Mouse (Mus musculus) heart, embryonic 13.5 days (tissue): ENCODE measurements around the gene Tmem269. TPM values are rescaled to one million over a fixed set of nuclear protein-coding genes. Genes with fewer than 3 reads are reported as not detected.

Experiments used
- ATAC-seq: fragments of 200-750 bp; cut with Nextera tagmentation; 2 replicates; pipeline ENCODE4 v1.8.0; 2017; ENCODE audit warnings: moderate TSS enrichment; ENCODE audit not compliant: insufficient number of reproducible peaks, low FRiP score, low TSS enrichment; ENCODE audit errors: extremely low read depth
- H3K27ac ChIP-seq: fragments of 300-500 bp; sonication (generic); replicated peaks from 2 replicates; pipeline ENCODE4 v1.5.1; 2015; ENCODE audit warnings: moderate library complexity, mild to moderate bottlenecking, inconsistent platforms
- H3K27me3 ChIP-seq: fragments of 300-500 bp; sonication (generic); replicated peaks from 2 replicates; pipeline ENCODE4 v1.6.1; 2015; ENCODE audit warnings: mild to moderate bottlenecking, inconsistent platforms
- H3K36me3 ChIP-seq: fragments of 300-500 bp; sonication (generic); 2 replicates; pipeline ENCODE4 v1.6.1; 2015; ENCODE audit warnings: mild to moderate bottlenecking, inconsistent platforms
- H3K4me1 ChIP-seq: fragments of 300-500 bp; sonication (generic); 2 replicates; pipeline ENCODE4 v1.6.1; 2015; ENCODE audit warnings: inconsistent platforms
- H3K4me2 ChIP-seq: fragments of 300-500 bp; sonication (generic); 2 replicates; pipeline ENCODE4 v1.6.1; 2015; ENCODE audit warnings: inconsistent platforms, mild to moderate bottlenecking, moderate library complexity
- H3K4me3 ChIP-seq: fragments of 300-500 bp; sonication (generic); 2 replicates; pipeline ENCODE4 v1.5.1; 2015; ENCODE audit warnings: moderate library complexity, mild to moderate bottlenecking, inconsistent platforms
- H3K9ac ChIP-seq: fragments of 300-500 bp; sonication (generic); 2 replicates; pipeline ENCODE4 v1.6.1; 2015; ENCODE audit warnings: inconsistent platforms, mild to moderate bottlenecking, moderate library complexity
- H3K9me3 ChIP-seq: fragments of 300-500 bp; sonication (generic); 2 replicates; pipeline ENCODE4 v1.6.1; 2016; ENCODE audit warnings: inconsistent platforms
- WGBS: fragments of 180-500 bp; shearing (Covaris S2); methylation state at CpG from one replicate; pipeline ENCODE4 v1.1.7; 2015; ENCODE audit warnings: mixed read lengths; 5-methylcytosine and 5-hydroxymethylcytosine counted together
- polyA plus RNA-seq: library from polyadenylated mRNA; unstranded; fragments of >200 nt; fragmentation: Nextera tagmentation; extraction: Ambion mirVana; gene quantifications from 2 replicates; pipeline ENCODE4 v1.2.1, GENCODE M21; 2015

The Tmem269 gene
- polyA plus RNA-seq, 1 experiment from 2014 or later = not detected

DNA sequence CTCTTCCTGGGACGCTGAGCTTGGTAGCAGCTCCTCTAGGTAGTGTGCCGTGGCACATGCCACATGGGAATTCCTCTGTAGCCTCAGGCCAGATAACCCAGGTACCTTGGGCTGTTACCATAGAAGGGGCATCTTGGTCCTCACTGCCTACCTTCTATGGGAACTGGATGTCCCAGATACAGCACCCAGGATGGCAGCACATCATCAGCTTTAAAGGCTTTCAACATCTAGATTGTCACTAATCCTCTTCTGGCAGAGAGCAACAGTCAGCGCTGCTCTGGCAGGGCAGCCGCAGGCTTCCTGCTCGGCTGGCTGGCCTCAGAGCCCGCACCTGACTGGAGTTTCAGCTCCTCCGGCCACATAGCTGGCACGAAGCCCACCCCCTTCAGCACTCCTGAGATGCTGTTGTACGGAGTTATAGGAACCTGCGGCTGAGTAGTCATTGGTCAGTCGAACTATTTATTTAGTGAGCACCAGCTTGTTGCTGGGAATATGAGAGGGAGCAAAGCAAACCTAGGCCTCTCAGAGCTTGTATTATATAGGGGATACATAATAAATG lies 30.5 kb upstream of the Tmem269 start:
- Histone ChIP-seq H3K9ac (no peak overlapping the region), H3K36me3 (peaks cover 51% of the 10 kb centered on the region), H3K4me1 (peaks cover 32% of the 10 kb centered on the region), H3K9me3 (no peaks in the 10 kb centered on the region), H3K4me3 (no peak overlapping the region), H3K27me3 (no peaks in the 10 kb centered on the region), H3K27ac (no peak overlapping the region), H3K4me2 (no peak overlapping the region)
- 61% methylated on average over 11 of the region's 11 CpGs for WGBS
- no peak for ATAC-seq

DNA sequence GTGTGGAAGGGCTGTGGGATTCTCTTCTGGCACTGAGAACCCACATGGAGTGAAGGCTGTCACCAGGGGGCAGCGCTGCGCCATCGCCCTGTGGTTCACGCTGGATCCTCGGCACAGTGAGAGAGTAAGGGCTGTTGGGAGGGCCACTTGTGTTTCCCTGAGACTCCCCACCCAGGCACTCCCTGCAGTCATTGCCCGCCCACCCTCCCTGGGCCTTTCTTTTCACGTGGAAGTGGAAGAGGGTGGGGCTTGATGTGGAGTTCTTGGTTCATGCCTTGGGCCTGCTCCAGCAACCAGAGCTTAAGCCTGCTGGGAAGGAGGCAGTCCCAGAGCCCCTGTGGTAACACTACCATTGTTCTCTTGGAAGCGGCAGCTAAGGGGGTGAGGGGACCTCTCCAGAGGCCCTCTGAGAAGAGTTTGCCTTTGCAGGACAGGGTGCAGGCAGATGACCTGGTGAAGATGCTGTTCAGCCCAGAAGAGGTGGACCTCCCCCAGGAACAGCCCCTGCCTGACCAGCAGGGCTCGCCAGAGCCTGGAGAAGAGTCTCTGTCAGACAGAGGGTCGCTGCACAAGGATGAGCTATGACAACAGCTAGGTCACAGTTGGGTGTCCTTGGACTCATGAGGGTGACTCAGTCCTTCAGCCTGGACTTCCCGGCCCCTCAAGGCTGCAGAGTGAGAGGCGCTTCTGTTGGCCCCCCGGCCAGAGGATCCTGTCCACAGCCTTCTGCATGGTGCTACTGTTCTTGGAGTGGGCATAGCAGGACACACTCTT lies 29.6 kb upstream of the Tmem269 start:
- no peaks in the 10 kb centered on the region for H3K9me3 ChIP-seq
- no peak overlapping the region; the same call in 1 of the 2 replicates for H3K27ac ChIP-seq
- no peak overlapping the region for H3K4me2 ChIP-seq
- H3K4me3 ChIP-seq = no peak overlapping the region
- no peak for ATAC-seq
- 38% methylated on average over 13 of the region's 13 CpGs for WGBS
- peaks cover 59% of the 10 kb centered on the region for H3K36me3 ChIP-seq
- H3K9ac ChIP-seq = peak overlapping the region; percentile 33; the same call in 1 of the 2 replicates
- H3K4me1 ChIP-seq = peaks cover 31% of the 10 kb centered on the region
- H3K27me3 ChIP-seq = no peaks in the 10 kb centered on the region

GRCm38 (mm10) chr4:119246688-119247225 lies 28.7 kb upstream of the Tmem269 start:
- H3K9ac ChIP-seq = peak overlapping the region; percentile 33; the same call in 1 of the 2 replicates
- 75% methylated on average over 14 of the region's 14 CpGs for WGBS
- H3K4me3 ChIP-seq = no peak overlapping the region
- no peaks in the 10 kb centered on the region for H3K9me3 ChIP-seq
- H3K36me3 ChIP-seq = peaks cover 68% of the 10 kb centered on the region
- no peaks in the 10 kb centered on the region for H3K27me3 ChIP-seq
- no peak overlapping the region for H3K4me2 ChIP-seq
- ATAC-seq = no peak
- H3K4me1 ChIP-seq = peaks cover 31% of the 10 kb centered on the region
- no peak overlapping the region for H3K27ac ChIP-seq

GRCm38 (mm10) chr4:119245961-119246360 lies 27.9 kb upstream of the Tmem269 start:
- no peak overlapping the region for H3K4me2 ChIP-seq
- H3K36me3 ChIP-seq = peaks cover 76% of the 10 kb centered on the region
- no peaks in the 10 kb centered on the region for H3K27me3 ChIP-seq
- no peak overlapping the region; the same call in 1 of the 2 replicates for H3K27ac ChIP-seq
- WGBS = 81% methylated on average over 9 of the region's 9 CpGs
- ATAC-seq = no peak
- H3K9me3 ChIP-seq = no peaks in the 10 kb centered on the region
- H3K4me3 ChIP-seq = no peak overlapping the region
- no peak overlapping the region for H3K9ac ChIP-seq
- peaks cover 31% of the 10 kb centered on the region for H3K4me1 ChIP-seq

DNA sequence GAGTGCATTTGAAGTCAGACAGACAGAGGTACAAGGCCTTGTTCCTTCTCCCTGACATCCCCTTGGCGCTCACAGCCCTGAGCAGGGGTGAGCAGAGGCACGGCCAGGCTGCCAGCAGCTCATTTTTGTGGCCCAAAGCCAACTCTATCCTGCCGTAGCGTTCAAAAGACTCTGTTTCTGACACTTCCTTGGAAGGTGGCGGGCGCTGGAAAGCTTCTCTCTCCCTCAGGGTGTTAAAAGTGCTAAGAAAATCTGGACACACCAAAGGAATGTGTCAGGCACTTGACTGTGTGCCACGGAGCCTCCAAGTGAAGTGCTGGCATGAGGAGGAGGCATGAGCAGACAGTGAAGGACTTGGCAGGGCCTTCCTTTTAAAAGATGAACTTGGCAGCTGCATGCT lies 27.5 kb upstream of the Tmem269 start:
- WGBS = 35% methylated on average over 7 of the region's 7 CpGs
- Histone ChIP-seq H3K27me3 (no peaks in the 10 kb centered on the region), H3K4me3 (no peak overlapping the region), H3K36me3 (peaks cover 80% of the 10 kb centered on the region), H3K9me3 (no peaks in the 10 kb centered on the region), H3K4me1 (peaks cover 31% of the 10 kb centered on the region), H3K9ac (no peak overlapping the region), H3K27ac (peak overlapping the region; percentile 58), H3K4me2 (no peak overlapping the region)
- ATAC-seq = no peak

GRCm38 (mm10) chr4:119244468-119245240 lies 26.6 kb upstream of the Tmem269 start:
- Histone ChIP-seq H3K4me2 (no peak overlapping the region), H3K9ac (0 out of 2 replicates have a peak overlapping the region, but pooled peaks have one; percentile 24), H3K4me3 (no peak overlapping the region), H3K27me3 (no peaks in the 10 kb centered on the region), H3K9me3 (no peaks in the 10 kb centered on the region), H3K36me3 (peaks cover 89% of the 10 kb centered on the region), H3K27ac (peak overlapping the region; percentile 58; the same call in 1 of the 2 replicates), H3K4me1 (peaks cover 31% of the 10 kb centered on the region)
- 67% methylated on average over 22 of the region's 22 CpGs for WGBS
- no peak for ATAC-seq

DNA sequence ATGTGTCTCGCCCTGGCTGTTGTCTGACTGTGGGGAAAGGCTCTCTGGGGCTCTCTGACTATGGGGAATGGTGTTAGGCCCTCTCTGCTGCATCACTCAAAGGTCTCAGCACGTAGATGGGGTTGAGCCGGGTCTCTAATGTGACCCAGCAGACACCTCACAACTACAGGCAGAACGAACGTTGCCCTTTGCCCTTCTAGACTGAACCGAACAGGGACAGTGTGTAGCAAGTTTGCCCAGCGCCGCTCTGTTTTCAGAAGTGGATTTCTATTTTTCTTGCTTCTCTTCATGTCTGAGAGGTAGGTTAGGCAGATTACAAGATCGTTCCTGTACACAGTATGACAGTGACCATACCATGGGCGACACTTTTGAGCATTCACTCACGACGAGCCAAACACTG lies 24.6 kb upstream of the Tmem269 start:
- Histone ChIP-seq H3K4me3 (no peak overlapping the region), H3K9ac (no peak overlapping the region), H3K27ac (no peak overlapping the region), H3K27me3 (no peaks in the 10 kb centered on the region), H3K4me1 (peaks cover 30% of the 10 kb centered on the region), H3K36me3 (peaks cover 92% of the 10 kb centered on the region), H3K4me2 (no peak overlapping the region), H3K9me3 (no peaks in the 10 kb centered on the region)
- no peak for ATAC-seq
- WGBS = 89% methylated on average over 12 of the region's 12 CpGs

DNA sequence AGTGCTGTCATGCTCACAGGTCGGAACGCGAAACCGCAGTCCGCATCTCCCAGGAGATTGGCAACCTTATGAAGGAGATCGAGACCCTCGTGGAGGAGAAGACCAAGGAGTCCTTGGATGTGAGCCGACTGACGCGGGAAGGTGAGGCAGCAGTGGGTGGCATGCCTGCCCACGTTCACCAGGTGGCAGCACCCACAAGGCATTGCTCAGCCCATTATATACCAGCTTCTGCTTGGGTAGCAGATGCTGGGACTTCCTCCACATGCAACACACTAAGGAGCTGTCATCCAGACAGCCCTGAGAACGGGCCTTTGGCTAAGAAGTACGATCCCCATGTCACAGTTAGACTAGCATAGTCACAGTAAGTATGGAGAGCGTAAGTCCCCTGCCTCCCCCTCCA lies 23.6 kb upstream of the Tmem269 start:
- H3K36me3 ChIP-seq = peaks cover 93% of the 10 kb centered on the region
- no peaks in the 10 kb centered on the region for H3K27me3 ChIP-seq
- ATAC-seq = no peak
- H3K27ac ChIP-seq = no peak overlapping the region
- no peak overlapping the region for H3K4me3 ChIP-seq
- 71% methylated on average over 14 of the region's 14 CpGs for WGBS
- peaks cover 25% of the 10 kb centered on the region for H3K4me1 ChIP-seq
- no peak overlapping the region for H3K4me2 ChIP-seq
- H3K9me3 ChIP-seq = no peaks in the 10 kb centered on the region
- H3K9ac ChIP-seq = no peak overlapping the region

- ATAC-seq = no peak
- no peaks in the 10 kb centered on the region for H3K27me3 ChIP-seq
- H3K9ac ChIP-seq = peak overlapping the region; percentile 53; the same call in 1 of the 2 replicates
- no peaks in the 10 kb centered on the region for H3K9me3 ChIP-seq
- H3K4me3 ChIP-seq = no peak overlapping the region
- H3K27ac ChIP-seq = 0 out of 2 replicates have a peak overlapping the region, but pooled peaks have one; percentile 34
- WGBS = 45% methylated on average over 12 of the region's 12 CpGs
- H3K36me3 ChIP-seq = peaks cover 82% of the 10 kb centered on the region
- H3K4me1 ChIP-seq = peaks cover 16% of the 10 kb centered on the region
- H3K4me2 ChIP-seq = no peak overlapping the region; the same call in 1 of the 2 replicates
Observed at GRCm38 (mm10) chr4:119239181-119239682, 21.2 kb upstream of the Tmem269 start.

GRCm38 (mm10) chr4:119238661-119239060 lies 20.6 kb upstream of the Tmem269 start:
- WGBS = 55% methylated on average over 3 of the region's 3 CpGs
- peaks cover 21% of the 10 kb centered on the region for H3K4me1 ChIP-seq
- no peak overlapping the region for H3K4me3 ChIP-seq
- H3K4me2 ChIP-seq = no peak overlapping the region
- peaks cover 76% of the 10 kb centered on the region for H3K36me3 ChIP-seq
- no peak overlapping the region for H3K9ac ChIP-seq
- ATAC-seq = no peak
- no peak overlapping the region for H3K27ac ChIP-seq
- H3K9me3 ChIP-seq = no peaks in the 10 kb centered on the region
- H3K27me3 ChIP-seq = no peaks in the 10 kb centered on the region

DNA sequence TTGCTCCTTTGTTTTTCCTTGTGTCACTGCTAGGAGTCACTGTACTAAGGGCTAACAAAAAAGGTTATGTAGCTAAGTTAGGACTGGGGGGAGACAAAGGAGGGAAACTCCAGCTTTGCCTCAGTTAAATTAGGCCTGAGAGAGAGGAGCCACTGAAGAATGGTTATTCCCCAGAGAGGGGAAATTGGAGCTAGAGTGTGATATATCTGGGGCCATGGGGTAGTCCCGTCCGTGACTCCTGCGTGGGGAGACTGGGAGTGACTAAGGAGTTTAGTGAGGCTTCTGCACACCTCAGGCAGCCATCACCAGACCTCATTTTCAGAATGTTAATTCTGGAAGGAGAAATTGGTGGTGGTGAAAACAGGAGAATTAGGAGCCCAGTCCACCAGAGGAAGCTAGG lies 16.3 kb upstream of the Tmem269 start:
- 63% methylated on average over 3 of the region's 3 CpGs for WGBS
- peak overlapping the region; percentile 94 for H3K9ac ChIP-seq
- no peaks in the 10 kb centered on the region for H3K27me3 ChIP-seq
- no peaks in the 10 kb centered on the region for H3K9me3 ChIP-seq
- peak overlapping the region; percentile 89 for H3K4me2 ChIP-seq
- peaks cover 34% of the 10 kb centered on the region for H3K36me3 ChIP-seq
- peaks cover 29% of the 10 kb centered on the region for H3K4me1 ChIP-seq
- H3K27ac ChIP-seq = no peak overlapping the region; the same call in 1 of the 2 replicates
- H3K4me3 ChIP-seq = peak overlapping the region; percentile 89
- ATAC-seq = no peak
